Mouse (Mus musculus): Measurements from ENCODE around the gene Ptprm.

DNA sequence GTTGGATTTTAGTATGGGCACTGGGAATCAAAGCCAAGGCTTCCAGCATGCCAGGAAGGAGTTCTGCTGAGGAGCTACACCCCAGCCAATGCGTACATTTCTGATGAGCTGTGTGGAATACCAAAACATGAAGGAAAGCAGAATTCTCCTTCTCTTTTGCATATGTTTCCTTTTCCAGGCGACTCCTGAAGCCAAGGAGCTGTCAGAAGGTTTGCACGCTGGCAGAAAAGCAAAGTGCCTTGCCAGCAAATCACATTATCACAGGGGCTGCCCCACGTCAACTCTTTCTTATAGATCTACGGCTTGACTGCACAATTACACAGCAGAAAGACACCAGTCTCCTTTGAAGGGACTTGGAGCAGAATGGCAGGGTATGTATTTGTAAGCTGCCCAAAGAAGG, 233.4 kb downstream of the Ptprm start:
- TF ChIP-seq CTCF (IDR thresholded peaks at IDR 0.05; ENCODE audit: insufficient read depth, low read depth, low read length), result no peak
- TF ChIP-seq POLR2A (IDR thresholded peaks at IDR 0.05; ENCODE audit: insufficient read depth, low read depth, low read length), result no peak
